Mouse (Mus musculus): ENCODE measurements around the gene Baiap2.

The Baiap2 gene

DNA sequence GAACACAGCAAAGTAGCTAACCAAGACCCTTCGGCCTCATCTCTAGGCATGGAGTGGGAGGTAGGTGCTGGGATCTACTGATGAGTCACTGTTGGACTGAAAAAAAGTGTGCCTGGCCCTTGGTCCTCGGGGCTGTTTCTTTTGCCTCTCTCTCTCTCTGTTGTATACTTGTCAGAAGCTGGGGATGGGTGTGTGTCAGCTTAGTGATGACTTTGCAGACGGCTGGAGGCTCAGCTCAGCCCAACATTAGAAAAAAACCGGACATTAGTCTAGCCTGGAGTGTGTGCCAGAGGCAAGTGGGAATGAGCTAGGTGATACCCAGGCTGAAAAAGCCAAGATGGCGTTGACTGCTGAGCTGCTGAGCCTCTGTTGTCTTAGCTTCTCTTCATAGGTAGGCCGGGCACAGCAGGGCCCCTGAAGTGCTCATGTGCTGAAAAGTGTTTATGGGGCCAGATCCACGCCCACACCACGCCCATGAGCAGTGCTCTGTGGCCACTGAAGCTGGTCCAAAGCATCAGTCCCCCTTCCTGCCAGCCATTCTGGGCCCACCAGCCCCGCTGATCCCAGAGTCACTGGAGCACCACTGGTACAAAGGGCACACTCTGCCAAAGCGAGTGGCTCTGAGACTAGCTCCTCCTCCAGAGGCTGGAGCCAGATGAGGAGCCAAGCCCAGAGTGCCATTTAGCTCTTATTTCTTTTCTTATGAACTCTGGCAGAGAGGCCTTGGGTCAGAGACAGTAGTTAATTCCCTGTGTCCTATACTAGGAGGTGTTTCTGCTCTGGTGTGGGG is 37.2 kb downstream of the Baiap2 start:
- no peak for DNase-seq (ENCODE audit: low spot score)

DNA sequence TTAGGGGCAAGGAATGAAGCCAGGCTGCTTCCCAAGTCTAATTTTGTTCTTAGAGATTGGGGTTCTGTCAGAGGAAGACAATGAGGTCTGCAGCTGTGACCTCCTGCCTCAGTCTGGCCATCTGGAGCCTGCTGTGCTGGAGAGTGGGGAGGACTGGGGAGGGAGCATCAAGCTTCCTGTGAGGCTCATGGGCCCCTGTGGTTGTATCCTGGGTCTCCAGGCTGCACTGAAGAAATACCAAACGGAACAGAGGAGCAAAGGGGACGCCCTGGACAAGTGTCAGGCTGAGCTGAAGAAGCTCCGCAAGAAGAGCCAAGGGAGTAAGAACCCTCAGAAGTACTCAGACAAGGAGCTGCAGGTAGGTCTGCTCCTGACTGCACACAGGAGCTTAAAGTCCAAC is 39.2 kb downstream of the Baiap2 start:
- DNase-seq (ENCODE audit: low spot score) = no peak

DNA sequence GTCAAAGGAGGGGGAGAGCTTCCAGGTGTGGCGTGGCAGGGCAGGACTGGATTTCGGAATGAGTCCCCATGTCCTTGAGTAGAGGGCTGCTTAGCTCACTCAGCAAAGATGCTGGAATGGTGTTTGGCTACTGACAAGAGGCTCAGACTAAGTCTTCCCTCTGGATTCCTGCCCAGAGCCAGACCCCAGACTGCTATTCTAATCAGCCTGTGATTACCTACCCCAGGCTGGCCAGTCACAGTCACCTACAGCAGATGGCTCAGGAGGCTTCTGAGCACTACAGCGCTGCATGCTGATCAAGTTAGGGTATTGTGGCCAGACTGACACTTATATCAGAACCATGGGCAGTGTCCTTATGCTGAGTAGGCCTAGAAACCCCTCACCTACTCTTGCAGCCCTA is 39.7 kb downstream of the Baiap2 start:
- DNase-seq (ENCODE audit: low spot score) = no peak

DNA sequence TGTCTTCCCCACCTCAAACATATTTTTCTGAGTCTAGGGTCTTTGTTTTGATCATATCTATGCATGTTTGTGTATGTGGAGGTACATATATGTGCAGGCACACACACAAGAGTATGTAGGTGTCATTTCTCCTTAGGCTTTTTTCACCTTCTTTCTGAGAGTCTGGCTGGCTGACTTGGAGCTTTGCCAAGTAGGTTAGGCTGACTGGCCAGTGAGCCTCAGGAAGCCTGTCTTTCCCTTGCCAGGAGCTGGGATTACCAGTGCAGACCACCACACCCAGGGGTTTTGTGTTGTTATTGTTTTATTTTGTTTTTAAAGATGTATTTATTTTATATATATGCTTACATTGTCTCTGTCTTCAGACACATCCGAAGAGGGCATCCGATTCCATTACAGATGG is 40.6 kb downstream of the Baiap2 start:
- no peak for DNase-seq (ENCODE audit: low spot score)

DNA sequence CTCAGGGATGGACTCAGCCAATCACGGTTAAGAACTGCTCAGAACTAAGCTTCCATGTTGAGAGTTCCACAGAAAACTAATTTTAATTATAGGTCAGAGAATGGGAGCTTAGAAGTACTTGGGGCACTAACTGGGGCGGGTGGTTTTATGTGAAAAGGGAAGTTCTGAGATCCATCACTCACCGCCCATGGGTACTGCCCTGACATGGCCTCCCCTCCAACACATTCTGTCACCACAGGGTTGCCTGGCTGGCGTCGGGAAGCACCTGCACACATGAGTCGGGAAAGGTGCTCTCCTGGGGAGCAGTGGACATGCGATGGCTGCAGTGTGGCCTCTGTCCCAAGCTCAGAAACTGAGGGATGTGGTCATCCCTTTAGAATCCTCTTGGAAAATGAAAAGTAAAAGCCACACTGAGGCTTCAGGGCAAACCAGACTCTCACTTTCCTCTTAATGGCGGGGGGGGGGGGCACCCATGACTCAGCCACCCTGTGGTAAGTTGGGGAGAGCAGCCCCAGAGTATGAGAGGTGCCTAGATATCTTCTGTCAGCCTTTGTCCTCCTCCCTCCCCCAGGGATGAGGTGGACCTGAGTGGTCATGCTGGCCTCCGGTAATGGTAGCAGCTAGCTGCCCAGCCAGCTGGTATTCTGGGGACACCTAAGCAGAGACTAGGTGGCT is 44.3 kb downstream of the Baiap2 start:
- DNase-seq (ENCODE audit: low spot score) = no peak

DNA sequence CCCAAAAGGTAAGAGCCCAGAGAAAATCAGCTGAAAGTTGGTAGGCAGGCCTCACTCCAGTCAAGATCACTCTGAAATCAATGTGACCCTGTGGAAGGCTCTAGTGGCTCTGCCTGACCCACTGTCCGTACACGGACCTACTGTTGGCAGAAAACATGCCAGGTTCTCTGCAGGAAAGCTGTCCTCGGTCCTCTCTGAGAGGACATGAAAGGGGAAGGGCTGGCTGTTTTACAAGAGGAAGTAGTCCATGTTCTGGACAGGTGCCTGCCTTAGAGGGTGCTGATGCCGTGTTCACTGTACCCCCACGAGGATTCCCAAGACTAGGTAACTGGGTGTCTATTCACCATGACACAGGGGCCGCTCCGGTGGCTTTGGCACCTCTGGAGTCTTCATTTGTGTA is 45.3 kb downstream of the Baiap2 start:
- no peak for DNase-seq (ENCODE audit: low spot score)

DNA sequence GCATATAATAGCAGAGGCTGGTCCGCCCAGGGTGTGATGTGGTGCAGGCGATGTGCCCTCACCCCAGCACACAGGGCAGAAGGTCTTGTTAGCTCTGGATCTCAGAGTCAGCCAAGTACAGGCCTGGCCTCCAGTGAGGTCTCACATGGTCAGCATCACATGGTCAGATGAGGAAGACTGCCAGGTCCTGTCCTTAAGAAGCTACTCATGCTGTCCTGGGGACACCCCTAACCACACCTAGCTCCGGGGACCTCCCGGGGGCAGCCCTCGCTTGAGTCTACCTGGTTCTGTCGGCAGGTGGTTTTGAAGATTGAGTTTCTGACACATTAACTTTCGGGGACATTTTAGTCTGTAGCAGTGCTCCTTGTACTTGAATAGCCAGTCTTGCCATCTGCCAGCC is 45.8 kb downstream of the Baiap2 start:
- DNase-seq (ENCODE audit: low spot score) = peak; percentile 31

DNA sequence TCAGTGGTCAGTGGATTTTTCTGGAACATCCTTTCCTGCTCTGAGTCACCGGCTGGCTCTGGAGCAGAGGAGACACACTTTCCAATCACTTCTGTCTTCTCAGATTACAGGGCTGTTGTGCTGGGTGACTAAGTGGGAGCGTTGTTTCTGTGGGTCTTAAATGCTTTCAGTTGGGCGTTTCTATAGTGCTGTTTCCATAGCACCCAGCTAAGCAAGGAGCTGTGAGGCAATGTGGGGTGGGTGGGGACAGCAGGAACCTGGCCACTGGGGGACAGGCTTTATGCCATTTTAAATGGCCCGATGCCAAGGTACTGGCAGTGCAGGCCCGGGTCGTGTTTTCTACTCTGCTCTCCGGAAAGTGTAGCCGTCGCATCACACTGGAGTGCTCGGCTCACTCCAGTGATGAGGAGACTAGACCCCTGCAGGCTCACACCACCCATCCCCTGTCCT is 46.6 kb downstream of the Baiap2 start:
- peak; percentile 41 for DNase-seq (ENCODE audit: low spot score)

DNA sequence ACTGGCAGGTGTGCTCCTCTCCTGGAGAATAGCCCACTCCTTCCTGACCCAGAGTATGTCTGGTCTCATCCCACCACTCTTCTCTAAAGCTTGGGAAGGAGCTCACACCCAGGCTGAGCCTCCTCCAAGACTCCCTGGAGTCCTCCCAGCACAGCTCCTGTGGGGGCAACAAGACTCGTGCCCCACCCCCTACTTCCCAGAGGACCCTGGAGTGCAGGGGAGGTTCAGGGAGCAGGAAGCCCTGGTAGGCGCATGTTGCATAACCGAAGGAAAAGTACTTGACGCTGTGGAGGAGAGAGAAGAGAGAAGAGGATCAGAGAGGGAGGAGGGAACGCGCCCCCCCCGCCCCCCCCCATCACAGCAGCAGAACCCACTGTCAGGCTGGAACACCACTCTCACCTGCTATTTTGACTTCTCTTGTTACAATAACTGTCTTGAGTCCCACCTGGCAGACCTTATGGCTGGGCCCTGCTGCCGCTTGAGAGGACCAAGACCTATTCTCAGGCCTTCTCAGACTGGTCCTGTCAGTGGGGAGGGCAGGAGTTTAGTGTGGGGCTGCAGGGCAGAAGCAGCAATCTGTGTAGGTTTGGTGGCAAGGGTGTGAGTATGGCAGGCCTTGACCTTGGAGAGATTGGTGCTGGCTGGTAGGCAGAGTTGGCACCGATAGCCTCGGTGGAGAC is 48.2 kb downstream of the Baiap2 start:
- no peak for DNase-seq (ENCODE audit: low spot score)

DNA sequence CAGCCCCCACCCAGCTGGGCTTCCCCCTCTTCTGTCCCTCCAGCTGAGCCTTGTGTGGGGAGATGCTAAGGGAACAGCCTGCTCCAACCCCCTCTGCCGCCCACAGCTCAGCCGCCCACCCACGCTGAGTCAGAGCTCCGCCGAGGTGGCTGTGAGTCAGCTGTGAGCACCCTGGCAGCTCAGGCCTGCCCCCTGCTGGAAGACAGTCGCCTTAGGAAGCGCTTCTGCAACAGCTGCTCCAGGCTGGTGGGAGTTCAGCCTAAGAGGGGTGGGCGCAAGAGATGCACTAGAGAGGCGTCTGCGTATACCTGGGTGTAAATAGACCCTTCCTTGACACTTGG is 48.7 kb downstream of the Baiap2 start:
- peak; percentile 89 for DNase-seq (ENCODE audit: low spot score)

DNA sequence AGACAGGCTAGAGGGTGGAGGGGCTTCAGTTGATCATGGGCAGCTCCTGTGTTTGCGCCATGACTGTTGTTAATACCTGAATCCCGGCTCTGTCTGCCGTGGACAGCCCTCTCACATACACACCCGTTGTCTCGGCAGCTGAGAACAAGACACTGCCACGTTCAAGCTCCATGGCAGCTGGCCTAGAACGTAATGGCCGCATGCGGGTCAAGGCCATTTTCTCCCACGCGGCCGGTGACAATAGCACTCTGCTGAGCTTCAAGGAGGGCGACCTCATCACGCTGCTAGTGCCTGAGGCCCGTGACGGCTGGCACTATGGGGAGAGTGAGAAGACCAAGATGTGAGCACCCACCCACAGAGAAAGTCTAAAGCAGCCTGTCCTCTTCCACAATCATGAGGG is 54.8 kb downstream of the Baiap2 start:
- DNase-seq (ENCODE audit: low spot score) = no peak

DNA sequence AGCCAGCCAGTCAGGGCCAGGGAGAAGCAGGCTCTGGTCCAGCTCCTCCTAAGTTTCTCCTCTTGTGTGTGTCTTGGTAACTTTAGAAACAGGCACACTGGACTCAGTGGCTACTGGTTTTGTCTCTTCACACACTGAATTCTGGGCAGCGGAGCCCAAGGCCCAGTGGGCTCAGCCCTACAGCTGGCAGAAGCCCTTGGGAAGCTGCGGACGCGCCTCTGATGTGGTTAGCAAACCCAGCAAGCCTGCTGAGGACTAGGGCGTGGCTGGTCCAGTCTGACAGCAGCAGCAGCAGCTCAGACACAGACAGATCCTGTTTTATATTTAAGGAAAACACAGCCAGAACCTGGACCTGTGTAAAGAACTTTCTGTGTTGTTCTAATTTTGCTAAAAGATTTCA is 59.5 kb downstream of the Baiap2 start:
- DNase-seq (ENCODE audit: low spot score) = no peak

DNA sequence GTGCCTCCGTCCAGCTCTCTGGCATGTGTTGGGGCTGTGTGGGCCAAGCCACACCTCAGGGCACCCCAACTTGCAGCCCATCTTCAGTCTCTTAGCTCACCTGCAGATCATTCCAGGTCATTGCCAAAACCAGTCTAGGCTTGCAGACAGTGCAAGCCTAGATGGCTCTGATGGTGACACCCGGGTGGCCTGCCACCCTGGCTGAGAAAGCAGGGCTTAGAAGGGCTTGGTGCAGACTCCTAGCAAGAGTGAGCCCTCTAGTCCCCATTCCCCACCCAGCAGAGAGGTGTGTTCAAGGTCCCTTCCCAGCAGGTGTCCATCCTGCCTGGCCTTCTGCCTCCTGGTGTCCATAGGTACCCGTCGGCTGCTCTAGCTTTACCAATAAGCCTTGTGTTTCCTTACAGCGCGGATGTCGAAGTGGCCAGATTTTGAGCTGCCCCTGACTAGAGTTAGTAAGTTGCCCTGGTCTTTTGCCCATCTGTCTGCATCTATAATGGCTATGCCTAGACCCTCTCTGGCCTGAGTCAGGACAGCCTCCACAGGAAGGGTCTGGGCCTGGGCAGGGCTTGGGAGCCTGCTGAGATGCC is 60.2 kb downstream of the Baiap2 start:
- DNase-seq (ENCODE audit: low spot score) = no peak

DNA sequence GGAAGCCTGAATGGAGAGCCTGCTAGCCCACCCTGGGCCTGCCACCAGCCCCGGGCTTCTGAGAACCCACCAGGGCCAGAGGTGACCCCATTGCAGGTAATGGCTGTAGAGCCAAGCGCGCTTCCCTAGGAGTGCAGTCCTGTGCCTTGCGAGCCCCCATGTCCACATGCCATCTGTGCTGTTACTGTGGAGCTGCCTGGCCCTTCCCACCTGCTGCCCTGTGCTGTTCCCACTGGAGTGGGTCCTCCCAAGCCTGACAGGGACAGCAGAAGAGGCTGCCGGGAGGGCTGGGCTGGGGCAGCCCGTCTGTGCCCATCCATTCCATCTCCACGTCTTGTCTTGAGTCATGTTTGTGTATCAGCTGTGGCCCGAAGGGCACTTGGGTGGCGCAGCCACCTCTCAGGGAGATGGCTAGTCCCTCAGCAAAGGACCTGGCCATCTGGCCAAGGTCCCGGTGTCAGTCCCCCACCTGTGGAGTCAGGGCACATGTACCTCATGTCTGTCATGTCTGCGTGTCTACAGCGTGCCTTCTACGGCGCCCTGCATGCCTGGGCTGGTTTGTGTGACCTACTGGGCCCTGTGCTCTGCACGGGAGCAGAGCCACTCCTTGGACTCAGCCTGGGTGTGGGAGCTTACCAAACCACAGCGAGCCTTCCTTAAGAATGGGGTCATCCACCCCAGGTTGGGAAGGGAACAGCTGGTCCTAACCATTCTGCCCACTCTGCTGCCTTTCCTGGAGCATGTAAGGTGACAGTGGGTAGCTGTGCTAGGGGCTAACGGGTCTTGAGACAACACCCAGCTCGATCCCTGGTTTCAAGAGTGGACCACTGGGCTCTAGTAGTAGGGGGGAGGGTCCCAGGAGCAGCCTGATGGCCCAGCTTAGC is 63.1 kb downstream of the Baiap2 start:
- no peak for DNase-seq (ENCODE audit: low spot score)

DNA sequence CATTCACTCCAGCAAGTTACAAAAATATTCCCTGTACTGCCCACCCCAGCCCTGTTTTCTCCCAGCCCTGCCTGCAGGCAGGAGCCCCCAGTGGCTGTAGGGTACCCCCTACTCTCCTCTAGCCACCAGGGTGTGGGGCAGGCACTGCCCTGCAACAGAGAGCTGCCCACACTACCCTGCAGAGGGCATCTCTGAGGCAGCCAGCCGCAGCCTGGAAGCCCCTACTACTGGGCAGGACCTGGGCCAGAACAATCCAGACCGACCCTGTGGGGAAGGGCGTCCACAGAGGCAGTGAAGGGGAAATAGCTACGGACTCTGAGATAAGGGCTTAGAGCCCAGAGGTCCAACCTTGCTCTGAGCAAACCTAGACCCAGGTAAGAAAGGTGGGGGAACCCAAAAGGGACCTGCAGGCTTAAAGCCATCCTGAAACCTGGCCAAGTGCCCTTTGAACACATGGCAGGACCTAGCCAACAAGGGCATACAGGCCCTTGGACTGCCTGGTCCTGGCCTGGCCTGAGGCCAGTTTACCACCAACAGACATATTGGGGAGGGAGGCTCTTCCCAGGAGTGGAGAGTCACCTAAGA is 65.0 kb downstream of the Baiap2 start:
- DNase-seq (ENCODE audit: low spot score) = no peak

DNA sequence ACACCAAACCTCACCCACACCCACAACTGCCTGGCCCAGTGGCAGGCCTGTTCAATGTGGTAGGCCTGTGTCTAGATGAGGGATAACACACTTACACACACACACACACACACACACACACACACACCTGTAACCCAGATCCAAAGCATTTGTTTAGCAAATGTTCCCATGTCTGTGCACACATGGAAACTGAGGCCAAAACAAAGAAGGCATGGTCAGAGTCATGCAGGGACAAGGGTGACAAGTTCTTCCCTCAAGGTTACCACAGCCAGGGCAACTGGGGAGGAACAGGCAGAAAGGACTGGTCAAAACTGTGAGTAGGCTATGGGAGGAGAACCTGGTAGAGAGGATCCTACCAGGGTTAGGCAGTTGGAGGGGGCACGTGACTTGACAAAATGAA is 65.9 kb downstream of the Baiap2 start:
- no peak for DNase-seq (ENCODE audit: low spot score)

DNA sequence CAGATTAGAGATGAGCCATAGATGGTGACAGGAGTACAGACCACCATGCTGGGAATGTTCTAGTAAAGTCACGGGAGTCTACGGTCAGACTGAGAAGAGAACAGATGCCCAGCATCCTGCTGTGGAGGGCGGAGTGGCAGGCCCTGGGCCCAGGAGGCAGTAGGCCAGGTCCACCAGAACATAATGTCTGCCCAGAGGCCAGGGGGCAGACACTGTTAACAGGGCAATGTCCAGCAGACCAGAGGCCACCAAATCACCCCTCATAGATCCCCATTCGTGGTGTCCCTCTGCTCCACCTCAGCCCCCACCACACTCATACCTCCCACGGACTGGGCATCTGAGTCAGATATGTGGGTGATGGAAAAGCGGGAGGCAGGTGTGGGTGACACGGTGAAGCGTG is 66.4 kb downstream of the Baiap2 start:
- DNase-seq (ENCODE audit: low spot score) = no peak

DNA sequence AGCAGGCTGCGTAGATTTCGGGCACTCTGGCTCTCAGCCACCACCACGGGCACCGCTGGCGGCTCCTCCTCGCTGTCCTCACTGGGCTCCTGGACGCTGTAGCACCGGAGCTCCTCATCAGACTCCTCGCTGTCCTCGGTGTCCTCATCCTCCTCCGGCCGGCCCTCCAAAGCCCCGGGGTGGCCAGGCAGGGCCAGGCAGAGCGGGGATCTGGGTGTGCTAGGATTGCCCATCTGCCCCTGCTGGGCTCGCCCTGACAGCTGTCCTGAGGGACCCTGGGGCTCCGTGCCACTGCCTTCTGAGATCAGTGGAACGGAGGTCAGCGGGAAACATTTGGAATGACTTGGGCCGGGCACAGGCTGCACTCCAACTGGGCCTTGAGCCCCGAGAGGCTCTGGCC is 67.4 kb downstream of the Baiap2 start:
- no peak for DNase-seq (ENCODE audit: low spot score)

DNA sequence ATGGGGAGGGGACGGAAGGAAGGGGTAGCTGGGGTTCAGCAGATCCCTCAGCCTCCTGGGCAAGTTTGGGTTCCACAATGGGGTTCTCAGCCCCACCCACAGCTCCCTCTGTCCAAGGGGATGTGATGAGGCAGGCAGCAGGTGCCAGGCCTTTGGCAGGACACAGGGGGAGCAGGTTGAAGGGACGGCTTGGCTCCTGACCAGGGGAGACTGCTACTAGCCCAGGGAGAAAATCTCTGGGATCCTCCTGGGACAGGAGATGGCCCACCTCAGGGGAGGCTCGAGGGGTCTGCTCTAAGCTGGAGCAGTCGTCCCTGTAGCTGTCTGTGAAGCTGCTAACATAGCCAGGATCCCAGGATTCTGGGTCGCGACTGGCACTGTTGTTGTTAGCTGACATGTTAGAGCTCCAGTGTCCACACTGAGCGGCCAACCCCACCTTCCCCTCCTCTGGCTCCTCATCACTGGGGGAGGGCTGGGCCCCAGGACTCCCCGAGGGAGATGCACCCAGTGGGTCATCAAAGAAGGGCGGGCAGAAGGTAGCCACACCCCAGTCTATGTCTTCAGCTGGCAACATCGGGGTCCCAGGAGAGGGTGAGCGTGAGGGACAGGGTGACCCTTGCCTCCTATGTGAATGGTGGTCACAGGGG is 68.7 kb downstream of the Baiap2 start:
- no peak for DNase-seq (ENCODE audit: low spot score)

DNA sequence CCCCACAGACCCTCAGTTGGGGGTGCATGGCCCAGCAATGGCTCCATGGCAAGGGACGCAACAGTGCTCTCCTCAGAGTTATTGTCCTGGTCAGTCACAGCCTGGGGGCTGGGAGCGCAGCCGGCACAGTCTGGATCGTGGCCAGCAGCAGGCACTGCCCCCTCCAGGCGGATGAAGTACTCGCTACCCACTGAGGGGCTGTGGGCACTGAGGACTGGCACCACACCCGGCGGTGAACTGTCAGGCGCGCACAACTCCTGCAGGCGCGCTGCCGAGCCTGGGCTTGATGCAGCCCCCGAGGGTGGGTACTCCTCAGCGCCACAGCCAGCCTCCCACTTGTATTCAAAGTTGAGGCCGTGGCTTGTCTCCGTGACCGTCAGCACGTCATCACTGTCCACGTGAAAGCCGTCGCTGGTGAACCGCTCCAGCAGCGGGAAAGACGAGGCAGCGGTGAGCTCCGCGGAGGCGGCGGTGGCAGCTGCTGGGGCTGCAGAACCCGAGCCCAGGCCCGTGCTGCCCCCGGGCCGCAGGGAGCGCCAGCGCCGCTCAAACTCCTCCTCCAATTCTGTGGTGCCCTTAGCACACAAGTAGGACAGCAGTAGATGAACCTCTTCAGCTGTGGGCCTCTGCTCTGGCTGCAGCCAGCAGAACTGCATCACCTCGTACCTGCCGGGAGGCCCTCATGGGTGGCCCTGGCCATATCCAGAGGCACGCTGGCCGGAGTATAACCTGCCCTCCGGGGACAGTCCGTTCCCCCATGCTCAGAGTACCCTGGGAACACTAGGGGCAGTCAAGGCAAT is 69.4 kb downstream of the Baiap2 start:
- DNase-seq (ENCODE audit: low spot score) = peak; percentile 46

All from ovary, postnatal 36 days (tissue).